Mouse (Mus musculus) forebrain, embryonic 12.5 days (tissue): ENCODE results near the gene Slc35c2. TPM values are rescaled to one million over a fixed set of nuclear protein-coding genes. Genes with fewer than 3 reads are reported as not detected.

Experiments
- ATAC-seq: fragments of 200-750 bp; cut with Nextera tagmentation; 2 replicates; pipeline ENCODE4 v1.8.0; 2017; ENCODE audit warnings: moderate TSS enrichment; ENCODE audit not compliant: low FRiP score
- H3K27ac ChIP-seq: fragments of 300-500 bp; sonication (generic); 2 replicates; pipeline ENCODE4 v1.5.1; 2016; ENCODE audit warnings: mild to moderate bottlenecking
- H3K27me3 ChIP-seq: fragments of 300-500 bp; sonication (generic); 2 replicates; pipeline ENCODE4 v1.6.1; 2016; ENCODE audit warnings: mild to moderate bottlenecking
- H3K36me3 ChIP-seq: fragments of 300-500 bp; sonication (generic); replicated peaks from 2 replicates; pipeline ENCODE4 v1.6.1; 2016; ENCODE audit warnings: mild to moderate bottlenecking
- H3K4me1 ChIP-seq: fragments of 300-500 bp; sonication (generic); 2 replicates; pipeline ENCODE4 v1.6.1; 2016
- H3K4me2 ChIP-seq: fragments of 300-500 bp; sonication (generic); 2 replicates; pipeline ENCODE4 v1.6.1; 2016; ENCODE audit warnings: mild to moderate bottlenecking, moderate library complexity
- H3K4me3 ChIP-seq: fragments of 300-500 bp; sonication (generic); replicated peaks from 2 replicates; pipeline ENCODE4 v1.5.1; 2016; ENCODE audit warnings: mild to moderate bottlenecking
- H3K9ac ChIP-seq: fragments of 300-500 bp; sonication (generic); 2 replicates; pipeline ENCODE4 v1.6.1; 2016; ENCODE audit warnings: mild to moderate bottlenecking
- H3K9me3 ChIP-seq: fragments of 300-500 bp; sonication (generic); 2 replicates; pipeline ENCODE4 v1.6.1; 2016
- WGBS: fragments of 180-500 bp; shearing (Covaris S2); methylation state at CpG from one replicate; pipeline ENCODE4 v1.1.7; 2016; 5-methylcytosine and 5-hydroxymethylcytosine counted together
- polyA plus RNA-seq: library from polyadenylated mRNA; unstranded; fragments of >200 nt; fragmentation: Nextera tagmentation; extraction: Ambion mirVana; gene quantifications from 2 replicates; pipeline ENCODE4 v1.2.1, GENCODE M21; 2016

The Slc35c2 gene
- polyA plus RNA-seq, 1 experiment from 2014 or later = 57.9 TPM

GRCm38 (mm10) chr2:165263861-165264260 lies 23.8 kb downstream of the Slc35c2 start:
- peak; percentile 44; the same call in 1 of the 2 replicates for ATAC-seq
- Histone ChIP-seq H3K9me3 (no peaks in the 10 kb centered on the region), H3K27ac (no peak overlapping the region), H3K4me1 (peaks cover 36% of the 10 kb centered on the region), H3K9ac (no peak overlapping the region), H3K4me3 (no peak overlapping the region), H3K36me3 (no peaks in the 10 kb centered on the region), H3K27me3 (peaks cover 42% of the 10 kb centered on the region), H3K4me2 (no peak overlapping the region)
- WGBS = 62% methylated on average over 7 of the region's 7 CpGs

DNA sequence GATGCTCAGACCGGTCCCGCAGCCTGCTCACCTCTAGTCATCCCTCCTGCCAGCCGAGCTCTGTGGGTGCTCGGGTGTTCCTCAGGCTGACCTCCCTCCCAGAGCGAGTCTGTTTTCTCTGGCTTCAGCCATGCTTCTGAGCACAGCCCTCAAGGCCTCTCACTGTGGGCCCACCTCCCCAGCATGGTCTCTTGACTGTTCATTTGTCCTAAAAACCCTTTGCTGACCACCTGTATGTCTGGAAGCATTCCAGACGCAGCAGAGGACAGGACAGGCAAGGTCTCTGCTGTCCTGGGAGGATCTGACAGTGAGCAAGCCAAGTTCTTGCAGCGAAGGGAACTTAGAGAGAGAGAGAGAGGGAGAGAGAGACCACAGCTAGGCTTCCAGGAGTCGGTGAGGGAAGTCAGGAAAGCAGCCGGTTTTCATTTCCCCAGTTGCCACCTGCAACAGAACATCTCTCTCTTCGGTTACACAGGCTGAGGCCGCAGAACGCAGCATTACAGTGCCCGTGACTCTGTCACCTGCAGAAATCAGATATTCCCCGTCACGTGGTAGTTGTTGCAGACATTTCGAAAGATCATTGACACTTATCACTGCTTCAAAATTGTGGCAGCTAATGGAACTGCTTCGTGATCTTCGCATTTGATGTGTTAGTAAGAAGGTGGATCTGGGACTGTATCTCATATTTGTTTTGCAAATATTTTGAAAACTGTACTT lies 25.2 kb downstream of the Slc35c2 start:
- Histone ChIP-seq H3K27ac (no peak overlapping the region), H3K9me3 (no peaks in the 10 kb centered on the region), H3K4me2 (no peak overlapping the region), H3K27me3 (peaks cover 46% of the 10 kb centered on the region), H3K36me3 (no peaks in the 10 kb centered on the region), H3K4me3 (no peak overlapping the region), H3K9ac (no peak overlapping the region), H3K4me1 (peaks cover 48% of the 10 kb centered on the region)
- 68% methylated on average over 18 of the region's 18 CpGs for WGBS
- ATAC-seq = no peak

- no peak overlapping the region for H3K27ac ChIP-seq
- H3K36me3 ChIP-seq = no peaks in the 10 kb centered on the region
- ATAC-seq = no peak
Measured at GRCm38 (mm10) chr2:165259859-165260258, 27.8 kb downstream of the Slc35c2 start.

GRCm38 (mm10) chr2:165258321-165258720 lies 29.3 kb downstream of the Slc35c2 start:
- 81% methylated on average over 6 of the region's 6 CpGs for WGBS
- Histone ChIP-seq H3K27ac (no peak overlapping the region), H3K4me3 (no peak overlapping the region), H3K36me3 (no peaks in the 10 kb centered on the region), H3K9me3 (no peaks in the 10 kb centered on the region), H3K4me2 (no peak overlapping the region), H3K27me3 (peaks cover 67% of the 10 kb centered on the region), H3K9ac (no peak overlapping the region), H3K4me1 (peaks cover 45% of the 10 kb centered on the region)
- ATAC-seq = no peak

More at GRCm38 (mm10) chr2:165259859-165260258, 27.8 kb downstream of the Slc35c2 start:
- H3K9ac ChIP-seq = no peak overlapping the region
- peaks cover 53% of the 10 kb centered on the region for H3K27me3 ChIP-seq
- no peak overlapping the region for H3K4me2 ChIP-seq
- WGBS = 81% methylated on average over 8 of the region's 8 CpGs
- no peak overlapping the region for H3K4me3 ChIP-seq
- H3K9me3 ChIP-seq = no peaks in the 10 kb centered on the region
- H3K4me1 ChIP-seq = peaks cover 40% of the 10 kb centered on the region

- Histone ChIP-seq H3K36me3 (no peaks in the 10 kb centered on the region), H3K27me3 (peaks cover 68% of the 10 kb centered on the region), H3K9me3 (no peaks in the 10 kb centered on the region), H3K4me2 (no peak overlapping the region), H3K27ac (no peak overlapping the region), H3K9ac (no peak overlapping the region), H3K4me1 (peaks cover 40% of the 10 kb centered on the region), H3K4me3 (no peak overlapping the region)
- ATAC-seq = no peak
- WGBS = 54% methylated on average over 11 of the region's 11 CpGs
Measured at GRCm38 (mm10) chr2:165257151-165257834, 30.4 kb downstream of the Slc35c2 start.

GRCm38 (mm10) chr2:165256213-165256612 lies 31.5 kb downstream of the Slc35c2 start:
- no peaks in the 10 kb centered on the region for H3K9me3 ChIP-seq
- no peak overlapping the region for H3K9ac ChIP-seq
- H3K27me3 ChIP-seq = peaks cover 68% of the 10 kb centered on the region
- H3K4me1 ChIP-seq = peaks cover 37% of the 10 kb centered on the region
- H3K4me3 ChIP-seq = no peak overlapping the region
- no peak overlapping the region for H3K4me2 ChIP-seq
- no peak for ATAC-seq
- WGBS = 67% methylated on average over 10 of the region's 10 CpGs
- H3K27ac ChIP-seq = no peak overlapping the region
- H3K36me3 ChIP-seq = no peaks in the 10 kb centered on the region

- peak; percentile 84 for ATAC-seq
- peak overlapping the region; percentile 22 for H3K4me2 ChIP-seq
Measured at GRCm38 (mm10) chr2:165253867-165254266, 33.8 kb downstream of the Slc35c2 start.

DNA sequence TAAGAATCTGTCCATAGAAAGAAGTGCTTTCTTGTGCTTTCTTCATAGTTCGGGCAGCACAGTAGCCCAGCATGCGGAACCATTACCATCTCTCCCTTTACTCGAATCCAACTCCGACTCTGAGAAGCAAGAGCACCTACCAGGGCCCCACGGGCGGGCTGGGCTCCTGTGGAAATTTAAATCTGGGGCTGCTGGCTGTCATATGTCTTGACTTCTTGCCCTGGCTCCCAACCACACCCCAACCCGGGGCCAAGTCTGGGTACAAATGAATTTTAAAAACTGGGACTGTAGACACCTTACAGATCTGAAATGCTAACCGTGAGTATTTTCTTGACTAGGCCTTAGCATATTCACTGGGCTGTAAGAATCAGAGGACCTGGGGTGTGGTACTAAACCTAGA lies 34.4 kb downstream of the Slc35c2 start:
- H3K9me3 ChIP-seq = no peaks in the 10 kb centered on the region
- no peak overlapping the region for H3K4me2 ChIP-seq
- H3K36me3 ChIP-seq = no peaks in the 10 kb centered on the region
- H3K27me3 ChIP-seq = peaks cover 81% of the 10 kb centered on the region
- no peak overlapping the region for H3K9ac ChIP-seq
- 72% methylated on average over 8 of the region's 8 CpGs for WGBS
- H3K4me3 ChIP-seq = no peak overlapping the region
- H3K27ac ChIP-seq = no peak overlapping the region
- ATAC-seq = no peak
- H3K4me1 ChIP-seq = peaks cover 38% of the 10 kb centered on the region

More at GRCm38 (mm10) chr2:165253867-165254266, 33.8 kb downstream of the Slc35c2 start:
- Histone ChIP-seq H3K4me1 (peaks cover 40% of the 10 kb centered on the region), H3K27ac (no peak overlapping the region), H3K9me3 (no peaks in the 10 kb centered on the region), H3K4me3 (no peak overlapping the region), H3K27me3 (peaks cover 79% of the 10 kb centered on the region), H3K9ac (no peak overlapping the region), H3K36me3 (no peaks in the 10 kb centered on the region)
- 4% methylated on average over 10 of the region's 10 CpGs for WGBS

DNA sequence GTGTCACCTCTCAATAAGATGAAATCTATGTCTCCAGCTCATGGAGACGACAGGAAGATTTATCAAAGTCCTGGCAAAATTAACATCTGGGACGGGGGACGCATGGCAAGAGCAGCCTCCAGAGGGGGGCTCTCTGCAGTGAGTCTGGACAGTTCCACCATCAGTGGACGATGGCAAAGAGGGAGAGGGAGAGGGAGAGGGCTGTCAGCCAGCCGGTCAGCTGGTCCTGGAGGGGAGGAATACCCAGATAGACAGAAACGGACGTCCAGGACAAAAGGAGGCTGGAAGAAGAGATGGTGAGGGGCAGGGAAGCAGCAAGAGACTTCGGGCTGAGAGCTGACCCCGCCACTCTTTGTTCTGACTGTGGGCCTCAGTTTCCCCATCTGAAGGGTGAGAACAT lies 34.9 kb downstream of the Slc35c2 start:
- H3K4me3 ChIP-seq = no peak overlapping the region
- no peak for ATAC-seq
- H3K9ac ChIP-seq = no peak overlapping the region
- peaks cover 34% of the 10 kb centered on the region for H3K4me1 ChIP-seq
- no peaks in the 10 kb centered on the region for H3K36me3 ChIP-seq
- WGBS = 54% methylated on average over 9 of the region's 9 CpGs
- no peaks in the 10 kb centered on the region for H3K9me3 ChIP-seq
- peaks cover 81% of the 10 kb centered on the region for H3K27me3 ChIP-seq
- H3K4me2 ChIP-seq = no peak overlapping the region
- no peak overlapping the region for H3K27ac ChIP-seq

GRCm38 (mm10) chr2:165252381-165252780 lies 35.3 kb downstream of the Slc35c2 start:
- no peak for ATAC-seq
- Histone ChIP-seq H3K27ac (no peak overlapping the region), H3K9me3 (no peaks in the 10 kb centered on the region), H3K27me3 (peaks cover 85% of the 10 kb centered on the region), H3K4me1 (peaks cover 30% of the 10 kb centered on the region), H3K4me2 (no peak overlapping the region), H3K9ac (no peak overlapping the region), H3K4me3 (no peak overlapping the region), H3K36me3 (no peaks in the 10 kb centered on the region)
- WGBS = 66% methylated on average over 8 of the region's 8 CpGs

GRCm38 (mm10) chr2:165250903-165251302 lies 36.8 kb downstream of the Slc35c2 start:
- Histone ChIP-seq H3K4me3 (no peak overlapping the region), H3K9ac (no peak overlapping the region), H3K27ac (no peak overlapping the region), H3K4me1 (peaks cover 39% of the 10 kb centered on the region), H3K4me2 (no peak overlapping the region), H3K9me3 (no peaks in the 10 kb centered on the region), H3K36me3 (no peaks in the 10 kb centered on the region), H3K27me3 (peaks cover 93% of the 10 kb centered on the region)
- no peak for ATAC-seq
- WGBS = 72% methylated on average over 1 of the region's 1 CpGs

DNA sequence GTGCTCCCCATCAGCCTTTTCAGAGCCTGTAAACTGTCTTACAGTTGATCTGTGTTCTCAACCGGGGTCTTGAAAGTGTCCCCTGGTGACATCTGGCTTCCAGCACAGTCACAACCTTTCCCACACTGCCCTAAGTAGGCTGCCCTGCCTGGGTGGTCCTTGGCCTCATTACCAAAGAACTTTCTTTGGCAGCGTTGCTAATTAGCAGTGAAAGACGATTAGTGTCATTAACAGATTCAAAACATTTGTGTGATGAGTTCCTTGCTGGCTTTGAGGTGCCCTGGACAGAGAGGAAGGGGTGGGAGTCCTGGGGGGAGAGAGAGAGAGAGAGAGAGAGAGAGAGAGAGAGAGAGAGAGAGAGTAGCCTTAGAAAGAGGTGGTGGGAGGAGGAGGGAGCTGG lies 38.7 kb downstream of the Slc35c2 start:
- H3K27ac ChIP-seq = no peak overlapping the region
- H3K4me3 ChIP-seq = no peak overlapping the region
- H3K9ac ChIP-seq = no peak overlapping the region
- no peak overlapping the region for H3K4me2 ChIP-seq
- 6% methylated on average over 3 of the region's 3 CpGs for WGBS
- 0 out of 2 replicates have a peak, but pooled peaks have one; percentile 25 for ATAC-seq
- peaks cover 31% of the 10 kb centered on the region for H3K4me1 ChIP-seq
- peaks cover 93% of the 10 kb centered on the region for H3K27me3 ChIP-seq
- H3K9me3 ChIP-seq = no peaks in the 10 kb centered on the region
- H3K36me3 ChIP-seq = no peaks in the 10 kb centered on the region

DNA sequence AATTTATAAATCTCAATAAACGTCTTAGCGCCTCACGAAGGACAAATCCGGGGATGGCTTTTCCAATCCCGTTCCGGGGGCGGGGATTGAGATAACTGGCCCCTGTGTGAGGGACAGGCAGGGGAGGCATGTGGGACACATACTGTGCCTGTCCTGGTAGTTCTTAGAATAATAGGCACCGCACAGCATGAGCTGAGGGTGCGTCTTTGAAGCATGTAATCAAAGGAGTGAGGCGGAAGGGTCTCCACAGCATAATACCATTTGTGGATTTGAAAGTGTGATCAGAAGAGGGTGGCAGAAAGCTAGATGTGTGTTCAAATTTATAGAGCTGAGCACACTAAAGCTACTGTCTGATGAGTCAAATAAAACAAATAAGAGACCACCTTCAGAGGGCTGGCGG lies 41.3 kb downstream of the Slc35c2 start:
- Histone ChIP-seq H3K9ac (no peak overlapping the region), H3K27me3 (peaks cover 92% of the 10 kb centered on the region), H3K9me3 (no peaks in the 10 kb centered on the region), H3K27ac (no peak overlapping the region), H3K4me3 (no peak overlapping the region), H3K4me1 (peaks cover 39% of the 10 kb centered on the region), H3K36me3 (no peaks in the 10 kb centered on the region), H3K4me2 (no peak overlapping the region)
- no peak for ATAC-seq
- WGBS = 12% methylated on average over 11 of the region's 11 CpGs
